ENCODE assay signal across 9 mouse cellular contexts in the genomic region with DNA sequence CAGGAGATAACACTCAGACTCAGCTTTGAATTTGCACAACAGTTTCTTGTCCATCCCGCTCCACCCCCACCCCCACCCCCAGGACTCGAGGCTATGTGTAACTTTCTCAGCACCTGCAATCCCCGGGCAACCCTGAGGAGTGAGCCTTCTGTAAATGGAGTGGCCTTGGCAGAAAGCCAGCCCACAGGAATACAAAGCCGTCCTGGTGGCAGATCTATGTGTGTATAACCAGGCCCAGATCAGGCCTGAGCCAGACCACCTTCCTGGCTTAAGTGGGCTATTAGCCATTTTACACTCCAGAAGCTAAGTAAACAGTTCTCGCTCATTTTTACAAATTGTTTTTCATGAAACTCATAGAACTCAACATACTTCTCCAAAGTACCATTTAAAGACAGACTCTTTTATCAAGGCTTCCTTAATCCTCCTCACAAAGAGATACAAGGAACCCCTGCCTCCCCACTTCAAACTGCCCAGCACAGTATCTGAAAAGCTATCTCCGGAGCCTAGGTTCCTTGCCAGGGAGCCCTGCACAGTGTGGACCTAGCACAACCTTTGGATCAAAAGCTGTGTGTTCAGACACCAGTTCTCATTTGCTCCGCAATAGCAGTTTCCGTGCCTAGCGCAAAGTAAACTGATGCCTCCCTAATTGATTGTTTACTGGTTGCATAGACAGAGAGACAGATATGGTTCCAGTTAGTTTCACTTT. TPM values are rescaled to one million over a fixed set of nuclear protein-coding genes. Genes with fewer than 3 reads are reported as not detected.
DNase-seq lines count a peak whose midpoint lies in the region; ATAC-seq lines count a peak whose summit lies in the region.
"Had no signal": no experiment of that assay in that cellular context is flagged by ENCODE, and none has a peak within 500 bp of the region (broad histone marks: within the 10 kb centered on the region; RNA-seq: fewer than 3 reads in every experiment).

No protein-coding gene starts in this region.

- no peaks in the 10 kb centered on the region for H3K9me3 ChIP-seq in intestine, embryonic 14.5 days (ENCODE audit: control insufficient read depth, low read length)
- H3K9me3 ChIP-seq in lung, embryonic 15.5 days = no peaks in the 10 kb centered on the region

- peak; percentile 37 for DNase-seq in embryo, embryonic 11 days
- no peak for DNase-seq in embryo, embryonic 9.5 days (ENCODE audit: extremely low spot score)
- DNase-seq in 3134 (ENCODE audit: extremely low read depth, insufficient read length, low spot score) = peak; percentile 40
- DNase-seq in brain, adult 2 months (ENCODE audit: low read depth, low spot score) = peak; percentile 51
- DNase-seq in intestine, embryonic 14.5 days (ENCODE audit: low spot score) = peak; percentile 62
- no peak for DNase-seq in thymus, adult 18-20 months
- no peak for DNase-seq in layer of hippocampus, postnatal 14 days (ENCODE audit: low spot score in 2 of 2)

- no peak overlapping the region for H3K9ac ChIP-seq in intestine, embryonic 14.5 days (ENCODE audit: low read length)
- H3K9ac ChIP-seq in lung, embryonic 15.5 days = no peak overlapping the region

- no peak overlapping the region for H3K4me3 ChIP-seq in intestine, embryonic 14.5 days (ENCODE audit: low read depth, low read length)
- no peak overlapping the region for H3K4me3 ChIP-seq in lung, embryonic 15.5 days

- ATAC-seq in intestine, embryonic 14.5 days (replicated peaks; ENCODE audit: low FRiP score, low TSS enrichment, low read depth) = peak; percentile 64; the same call in 1 of the 2 replicates
- peak; percentile 88; the same call in 1 of the 2 replicates for ATAC-seq in lung, embryonic 15.5 days (ENCODE audit: borderline replicate concordance, extremely low read depth, low FRiP score, low TSS enrichment)

- 33% methylated on average over 9 of the region's 9 CpGs for WGBS in intestine, embryonic 14.5 days
- WGBS in lung, embryonic 15.5 days = 33% methylated on average over 9 of the region's 9 CpGs

- peaks cover 3% of the 10 kb centered on the region; the same call in 1 of the 2 replicates for H3K36me3 ChIP-seq in intestine, embryonic 14.5 days (ENCODE audit: control insufficient read depth, insufficient read depth, low read length)
- H3K36me3 ChIP-seq in lung, embryonic 15.5 days = peaks cover 7% of the 10 kb centered on the region; the same call in 1 of the 2 replicates

- H3K27me3 ChIP-seq in intestine, embryonic 14.5 days (replicated peaks; ENCODE audit: control insufficient read depth, insufficient read depth, low read length) = no peaks in the 10 kb centered on the region
- H3K27me3 ChIP-seq in lung, embryonic 15.5 days = no peaks in the 10 kb centered on the region

- H3K27ac ChIP-seq in intestine, embryonic 14.5 days (ENCODE audit: low read depth) = no peak overlapping the region; the same call in 1 of the 2 replicates
- peak overlapping the region; percentile 83 for H3K27ac ChIP-seq in lung, embryonic 15.5 days
- H3K27ac ChIP-seq: liver, embryonic 14.5 days had no signal

- no peak overlapping the region for H3K4me2 ChIP-seq in intestine, embryonic 14.5 days (ENCODE audit: low read length)
- 0 out of 2 replicates have a peak overlapping the region, but pooled peaks have one; percentile 1 for H3K4me2 ChIP-seq in lung, embryonic 15.5 days

- peaks cover 20% of the 10 kb centered on the region for H3K4me1 ChIP-seq in intestine, embryonic 14.5 days (replicated peaks; ENCODE audit: control insufficient read depth, insufficient read depth, low read length)
- peaks cover 51% of the 10 kb centered on the region for H3K4me1 ChIP-seq in lung, embryonic 15.5 days

RNA-seq across cellular contexts. Expression of gene Pml, which starts 7.7 kb away (rescaled TPM):
- 16.9 and 17.7 TPM in 2 replicates for polyA plus RNA-seq in intestine, embryonic 14.5 days (2014; fragmentation: Nextera tagmentation; extraction: Ambion mirVana)
- polyA plus RNA-seq in lung, embryonic 15.5 days (2015; fragmentation: Nextera tagmentation; extraction: Ambion mirVana) = 19.6 and 20.2 TPM in 2 replicates
- 1 to 10 TPM; 8.5 to 9.8 TPM for total RNA-seq in layer of hippocampus, postnatal 14 days (2021)

RNA-seq across cellular contexts. Expression of gene Stoml1, which starts 11.0 kb away (rescaled TPM):
- polyA plus RNA-seq in intestine, embryonic 14.5 days (2014; fragmentation: Nextera tagmentation; extraction: Ambion mirVana) = 21.3 and 22.9 TPM in 2 replicates
- polyA plus RNA-seq in lung, embryonic 15.5 days (2015; fragmentation: Nextera tagmentation; extraction: Ambion mirVana) = 30.1 and 30.3 TPM in 2 replicates
- total RNA-seq in layer of hippocampus, postnatal 14 days (2021) = 10 to 100 TPM; 78.5 to 79.8 TPM

RNA-seq across cellular contexts. Expression of gene Islr2, which starts 37.8 kb away (rescaled TPM):
- 1.7 and 1.8 TPM in 2 replicates for polyA plus RNA-seq in intestine, embryonic 14.5 days (2014; fragmentation: Nextera tagmentation; extraction: Ambion mirVana)
- 0.06 and 0.15 TPM in 2 replicates for polyA plus RNA-seq in lung, embryonic 15.5 days (2015; fragmentation: Nextera tagmentation; extraction: Ambion mirVana)
- total RNA-seq in layer of hippocampus, postnatal 14 days (2021) = 100 to 1,000 TPM; 193 to 208 TPM

RNA-seq across cellular contexts. Expression of gene Islr, which starts 37.8 kb away (rescaled TPM):
- 65.5 and 71.3 TPM in 2 replicates for polyA plus RNA-seq in intestine, embryonic 14.5 days (2014; fragmentation: Nextera tagmentation; extraction: Ambion mirVana)
- 89.5 and 89.6 TPM in 2 replicates for polyA plus RNA-seq in lung, embryonic 15.5 days (2015; fragmentation: Nextera tagmentation; extraction: Ambion mirVana)
- total RNA-seq in layer of hippocampus, postnatal 14 days (2021) = 10 to 100 TPM; 10.8 to 15.5 TPM

Comparison
In these comparisons a context has a peak if more than half of its experiments do, and no peak if none do; other contexts are left out.
1. DNase-seq: peak in embryo, embryonic 11 days (single experiment), 3134 (single experiment), brain, adult 2 months (single experiment) and intestine, embryonic 14.5 days (single experiment); none in embryo, embryonic 9.5 days (single experiment), thymus, adult 18-20 months (0 of 2) and layer of hippocampus, postnatal 14 days (0 of 2).